Mouse (Mus musculus) olfactory bulb, adult 2 months (tissue): ENCODE measurements at regions not wholly inside any gene's neighbourhood (a gene's known extent, or its start where the extent isn't known, plus 50 kb on each side); places are given as distances from the start of the nearest gene placed in this dataset.

Experiments
- H3K27ac ChIP-seq: fragments of 200-500 bp; 2 replicates; pipeline ENCODE4 v1.5.1; 2012; ENCODE audit warnings: low read depth, low read length; ENCODE audit not compliant: insufficient read depth
- H3K4me1 ChIP-seq: fragments of 200-500 bp; 2 replicates; pipeline ENCODE4 v1.6.1; 2012; ENCODE audit warnings: low read length; ENCODE audit not compliant: control insufficient read depth, insufficient read depth
- H3K4me3 ChIP-seq: fragments of 200-500 bp; 2 replicates; pipeline ENCODE4 v1.5.1; 2012; ENCODE audit warnings: mild to moderate bottlenecking, low read depth, low read length, moderate library complexity; ENCODE audit not compliant: insufficient read depth
- CTCF ChIP-seq: fragments of 200-500 bp; IDR thresholded peaks from 2 replicates; pipeline ENCODE4 v1.5.1; 2012; ENCODE audit warnings: low read depth, mild to moderate bottlenecking, low read length, moderate library complexity; ENCODE audit not compliant: insufficient read depth
- POLR2A ChIP-seq: fragments of 200-500 bp; IDR thresholded peaks from 2 replicates; pipeline ENCODE4 v1.6.1; 2012; ENCODE audit warnings: mild to moderate bottlenecking, low read depth, low read length, moderate library complexity; ENCODE audit not compliant: insufficient read depth
- WGBS: fragments of 180-500 bp; shearing (Covaris S2); methylation state at CpG from one replicate; pipeline ENCODE4 v1.1.7; 2018; 5-methylcytosine and 5-hydroxymethylcytosine counted together

DNA sequence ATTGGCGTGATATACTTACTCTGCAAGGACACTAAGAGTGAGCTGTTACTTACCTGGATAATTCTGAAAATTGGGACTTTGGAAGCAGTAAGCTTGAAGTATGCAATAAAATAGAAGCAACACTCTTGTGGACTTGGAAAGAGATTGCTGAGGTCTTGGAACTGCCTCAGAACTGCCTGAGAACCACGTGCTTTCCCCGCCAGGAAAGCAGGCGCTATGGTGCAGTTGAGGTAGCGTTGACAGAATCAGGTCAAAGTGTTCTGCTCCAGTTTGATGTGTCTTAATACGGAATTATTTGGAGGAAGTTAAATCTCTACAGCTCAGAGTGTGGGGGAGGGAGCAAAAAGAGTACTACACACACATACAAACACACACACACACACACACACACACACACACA lies 102.8 kb upstream of the Gm11146 start:
- WGBS: 79% methylated on average over 6 of the region's 6 CpGs
- Histone ChIP-seq H3K27ac (no peak overlapping the region), H3K4me1 (no peaks in the 10 kb centered on the region), H3K4me3 (no peak overlapping the region)
- TF ChIP-seq CTCF: no peak
- TF ChIP-seq POLR2A: no peak

DNA sequence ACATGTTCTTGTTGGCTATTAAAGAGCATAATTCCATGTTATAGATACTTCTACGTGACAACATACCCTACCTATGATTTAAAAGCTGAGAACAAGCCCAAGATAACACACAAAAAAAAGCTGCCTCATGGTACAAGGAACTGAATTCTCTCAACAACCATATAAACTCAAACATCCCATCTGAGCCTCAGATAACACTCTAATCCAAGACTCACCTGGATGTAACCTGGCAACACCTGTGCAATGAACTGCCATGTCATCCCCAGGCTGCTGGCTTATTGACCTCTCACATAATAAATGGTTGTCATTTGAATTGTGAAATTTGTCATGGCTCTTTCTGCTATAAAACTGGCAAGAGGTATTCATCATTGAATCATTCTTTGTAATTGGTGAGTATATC lies 93.5 kb upstream of the Gm11146 start:
- WGBS: 91% methylated on average over 1 of the region's 1 CpGs
- Histone ChIP-seq H3K4me3 (no peak overlapping the region), H3K4me1 (no peaks in the 10 kb centered on the region), H3K27ac (no peak overlapping the region)
- TF ChIP-seq CTCF: no peak
- no peak for TF ChIP-seq POLR2A

DNA sequence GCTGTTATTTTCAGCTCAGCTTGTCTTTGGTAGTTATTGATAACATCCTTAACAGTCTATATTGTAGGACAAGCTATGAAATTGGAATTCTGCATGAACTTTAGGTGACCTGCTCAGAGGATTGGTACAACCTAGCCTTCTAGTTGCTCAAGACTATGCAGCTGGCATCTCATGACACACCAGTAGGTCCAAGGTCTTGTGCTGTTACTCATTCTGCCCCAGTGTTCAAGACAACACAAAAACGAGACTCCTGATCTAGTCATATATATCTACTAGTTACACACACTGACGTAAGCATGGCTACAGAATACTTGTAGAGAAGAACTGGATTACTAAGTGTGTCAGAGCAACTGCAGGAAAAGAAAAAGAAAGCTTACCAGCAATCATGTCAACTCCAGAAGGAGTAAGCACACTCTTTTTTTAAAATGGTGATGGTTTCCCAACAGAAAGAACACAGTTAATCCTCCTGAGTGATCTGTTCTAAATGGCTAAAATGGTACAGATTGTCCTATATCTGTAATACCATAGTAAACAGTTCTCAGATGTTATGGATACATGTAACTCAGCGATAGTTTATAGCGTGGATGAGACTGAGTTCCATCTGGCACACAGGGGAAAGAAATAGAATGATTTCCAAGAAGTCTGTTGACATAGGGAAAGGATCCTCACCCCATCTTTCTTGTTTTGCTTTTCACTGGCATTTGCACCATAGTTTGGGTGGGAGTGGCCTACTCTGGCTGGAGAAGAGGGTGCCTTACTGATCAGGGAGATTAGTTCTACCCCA lies 85.4 kb upstream of the Gm11146 start:
- H3K27ac ChIP-seq: no peak overlapping the region

DNA sequence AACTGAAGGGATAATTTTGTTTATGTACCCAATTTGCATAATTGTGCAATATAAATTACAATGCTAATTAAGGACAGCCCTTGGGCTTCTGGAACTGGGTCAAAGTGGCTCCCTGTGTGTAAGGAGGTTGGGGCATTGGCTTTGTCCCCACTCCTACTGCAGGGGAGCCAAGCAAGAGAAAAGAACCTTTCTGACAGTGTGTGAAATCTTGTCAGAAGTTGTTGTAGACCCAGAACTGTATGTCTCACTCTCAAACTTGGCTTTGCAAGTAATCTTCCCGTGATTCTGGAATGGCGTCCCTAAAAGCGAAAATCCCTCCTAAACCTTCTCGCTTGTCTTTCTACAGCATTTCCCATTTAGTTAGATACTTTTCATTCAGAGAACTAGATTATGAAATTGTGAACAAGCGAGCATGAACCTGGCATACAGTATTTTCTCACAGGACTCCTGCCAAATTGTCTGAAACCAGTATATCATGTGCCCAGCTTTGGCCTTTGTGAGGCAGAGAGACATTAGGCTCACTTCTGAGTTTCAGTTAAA lies 83.8 kb upstream of the Gm11146 start:
- H3K4me1 ChIP-seq: no peaks in the 10 kb centered on the region
- H3K27ac ChIP-seq: no peak overlapping the region
- TF ChIP-seq POLR2A (no peak), CTCF (no peak)
- 73% methylated on average over 5 of the region's 5 CpGs for WGBS
- no peak overlapping the region for H3K4me3 ChIP-seq

More for the DNA sequence above, 85.4 kb upstream of the Gm11146 start:
- TF ChIP-seq CTCF (no peak), POLR2A (no peak)
- H3K4me1 ChIP-seq: no peaks in the 10 kb centered on the region
- H3K4me3 ChIP-seq: no peak overlapping the region
- WGBS: 94% methylated on average over 4 of the region's 4 CpGs

DNA sequence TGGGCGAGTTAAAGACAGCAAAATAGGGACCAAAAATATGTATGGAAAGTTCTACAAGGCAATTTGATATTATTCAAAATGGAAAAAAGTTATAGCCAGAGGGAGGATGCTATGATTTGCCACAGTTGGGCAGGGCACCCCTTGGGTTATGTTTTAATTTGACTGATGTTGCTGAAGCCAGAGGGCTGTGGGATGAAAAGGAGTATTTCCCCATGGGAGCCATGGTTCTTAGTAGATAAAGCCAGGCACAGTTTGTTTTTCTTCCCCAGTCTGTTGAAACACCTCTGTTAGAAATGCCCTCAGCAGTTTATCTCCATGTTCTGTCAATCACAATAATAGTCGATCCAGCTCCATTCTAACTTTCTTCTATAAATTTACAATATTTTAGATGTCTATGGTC lies 82.6 kb upstream of the Gm11146 start:
- Histone ChIP-seq H3K4me1 (no peaks in the 10 kb centered on the region), H3K27ac (no peak overlapping the region), H3K4me3 (no peak overlapping the region)
- no peak for TF ChIP-seq CTCF
- no peak for TF ChIP-seq POLR2A
- WGBS: 75% methylated on average over 2 of the region's 2 CpGs

DNA sequence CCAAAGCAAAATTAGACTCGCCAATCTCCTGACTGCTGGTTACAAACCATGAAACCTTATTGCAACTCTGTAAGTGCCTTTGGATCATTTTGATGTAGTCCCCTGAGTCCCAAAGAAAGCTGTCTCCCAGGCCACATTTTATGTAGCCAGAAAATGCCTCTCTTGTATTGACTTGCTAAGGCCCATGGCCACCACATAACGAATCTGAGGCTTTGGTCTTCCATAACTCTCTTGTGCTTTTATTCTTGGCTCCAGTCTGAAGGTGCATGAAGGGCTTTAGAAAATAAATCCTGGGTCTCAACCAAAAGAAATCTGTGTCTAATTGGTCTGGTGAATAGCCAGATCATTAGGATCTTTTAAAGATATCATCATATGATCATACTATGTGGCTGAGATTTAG lies 77.3 kb upstream of the Gm11146 start:
- TF ChIP-seq CTCF (no peak), POLR2A (no peak)
- H3K4me1 ChIP-seq: no peaks in the 10 kb centered on the region
- no peak overlapping the region for H3K4me3 ChIP-seq
- 72% methylated on average over 2 of the region's 2 CpGs for WGBS
- no peak overlapping the region for H3K27ac ChIP-seq

DNA sequence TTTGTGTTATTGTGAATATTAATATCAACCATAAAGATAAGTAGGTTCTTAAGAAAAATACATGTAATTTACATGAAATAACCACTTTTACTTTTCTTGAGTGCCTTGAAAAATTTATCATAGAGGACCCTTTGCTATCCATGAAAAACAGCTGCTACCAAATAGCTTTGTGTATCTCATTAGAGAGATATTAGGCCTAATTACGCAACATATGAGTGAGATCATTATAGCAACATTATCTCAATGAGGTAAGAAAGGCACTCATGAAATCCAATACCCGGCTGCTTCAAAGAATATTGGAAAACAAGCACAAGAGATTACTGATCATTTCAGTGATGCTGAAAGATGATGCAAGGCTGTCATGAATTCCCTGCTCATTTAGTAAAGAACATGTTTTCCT lies 74.9 kb upstream of the Gm11146 start:
- Histone ChIP-seq H3K27ac (no peak overlapping the region), H3K4me3 (no peak overlapping the region), H3K4me1 (no peaks in the 10 kb centered on the region)
- TF ChIP-seq CTCF (no peak), POLR2A (no peak)
- 94% methylated on average over 2 of the region's 2 CpGs for WGBS

DNA sequence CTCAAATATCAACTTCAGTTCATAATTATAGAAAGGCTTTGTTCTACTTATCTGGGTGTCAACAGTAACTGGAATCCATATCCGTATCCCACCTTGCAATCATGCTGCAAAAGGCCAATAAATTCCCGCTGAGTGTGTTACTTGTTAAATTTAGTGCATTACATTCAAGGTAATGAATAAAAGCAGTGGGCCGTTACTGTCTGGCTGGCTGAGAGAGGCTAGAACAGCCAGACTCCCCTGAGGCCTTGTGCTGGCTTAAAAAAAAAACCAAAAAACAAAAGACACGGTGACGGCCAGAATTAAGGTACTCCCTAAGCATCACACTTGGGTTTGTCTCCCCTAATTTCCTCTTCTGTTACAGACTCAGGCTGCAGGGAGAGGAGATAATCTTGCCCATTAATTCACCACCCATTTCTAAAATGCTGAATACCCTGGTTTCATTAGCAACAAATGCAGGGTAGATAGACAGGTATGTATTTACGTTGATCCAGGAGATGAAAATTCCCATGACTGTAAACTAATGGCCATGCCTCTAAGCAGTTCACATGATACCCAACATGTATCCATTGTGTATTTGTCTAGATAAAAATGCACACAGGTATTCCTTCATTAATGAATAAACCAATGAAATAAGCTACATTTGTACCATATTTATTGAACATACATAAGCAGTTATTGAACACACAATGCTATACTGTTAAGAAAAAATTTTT lies 74.1 kb upstream of the Gm11146 start:
- 68% methylated on average over 6 of the region's 6 CpGs for WGBS
- TF ChIP-seq POLR2A: no peak
- no peak for TF ChIP-seq CTCF
- H3K27ac ChIP-seq: no peak overlapping the region
- H3K4me3 ChIP-seq: no peak overlapping the region
- H3K4me1 ChIP-seq: no peaks in the 10 kb centered on the region

DNA sequence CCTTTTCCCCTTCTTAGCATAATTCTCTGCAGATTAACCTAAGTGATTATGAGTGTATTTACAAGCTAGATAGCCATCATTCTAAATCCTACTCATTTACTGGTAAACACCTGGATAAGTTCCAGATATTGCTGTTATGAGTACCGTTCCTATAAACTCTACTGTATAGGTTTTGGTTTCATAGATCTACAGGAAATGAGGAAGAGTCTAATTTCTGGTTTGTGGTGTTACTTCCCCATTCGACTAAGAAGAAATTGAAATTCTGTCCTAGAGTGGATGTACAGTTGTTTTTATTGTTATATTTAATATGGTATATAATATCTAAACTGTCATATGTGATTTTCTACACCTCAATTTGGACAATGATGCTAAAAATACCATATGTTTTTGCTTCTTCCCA lies 69.4 kb upstream of the Gm11146 start:
- Histone ChIP-seq H3K27ac (no peak overlapping the region), H3K4me3 (no peak overlapping the region), H3K4me1 (no peaks in the 10 kb centered on the region)
- TF ChIP-seq CTCF (no peak), POLR2A (no peak)
- 93% methylated on average over 2 of the region's 2 CpGs for WGBS
